Mouse (Mus musculus) G1E (cell line): ENCODE data around the gene 1700029H14Rik. TPM values are rescaled to one million over a fixed set of nuclear protein-coding genes. Genes with fewer than 3 reads are reported as not detected.

ENCODE experiments used
- ATAC-seq: 2 replicates; pipeline ENCODE4 v1.8.0; 2016; ENCODE audit warnings: mild to moderate bottlenecking; ENCODE audit not compliant: insufficient number of reproducible peaks, poor library complexity, low FRiP score, severe bottlenecking; ENCODE audit errors: extremely low read depth
- DNase-seq: peaks from one replicate; pipeline ENCODE4 v3.0.0; 2012; ENCODE audit warnings: low spot score
- H3K27me3 ChIP-seq: 2 replicates; pipeline ENCODE4 v1.6.1; 2012; ENCODE audit warnings: mild to moderate bottlenecking, low read length, inconsistent platforms; ENCODE audit not compliant: insufficient read depth
- H3K36me3 ChIP-seq: replicated peaks from 2 replicates; pipeline ENCODE3; 2012; ENCODE audit warnings: mild to moderate bottlenecking, inconsistent platforms
- H3K4me1 ChIP-seq: 2 replicates; pipeline ENCODE4 v1.6.1; 2012; ENCODE audit warnings: low read depth, low read length, inconsistent platforms, mixed read lengths; ENCODE audit not compliant: insufficient read depth
- H3K4me3 ChIP-seq: 2 replicates; pipeline ENCODE4 v1.5.1; 2012; ENCODE audit warnings: low read depth, mild to moderate bottlenecking, inconsistent platforms, low read length, moderate library complexity, mixed read lengths
- H3K9me3 ChIP-seq: replicated peaks from 2 replicates; pipeline ENCODE4 v1.6.1; 2012; ENCODE audit warnings: inconsistent platforms
- CTCF ChIP-seq: IDR thresholded peaks from 2 replicates; pipeline ENCODE4 v1.5.1; 2012; ENCODE audit warnings: low read depth, low read length, inconsistent platforms, mixed read lengths
- GATA1 ChIP-seq: IDR thresholded peaks from 2 replicates; pipeline ENCODE4 v1.6.1; 2012; ENCODE audit warnings: borderline replicate concordance, low read length, inconsistent platforms, mixed read lengths
- GATA2 ChIP-seq: IDR thresholded peaks from 2 replicates; pipeline ENCODE4 v1.6.1; 2012; ENCODE audit warnings: low read depth, low read length, inconsistent platforms, borderline replicate concordance
- POLR2AphosphoS5 ChIP-seq: IDR thresholded peaks from 2 replicates; pipeline ENCODE4 v1.6.1; 2012; ENCODE audit warnings: low read depth, low read length, inconsistent platforms; ENCODE audit not compliant: insufficient replicate concordance
- TAL1 ChIP-seq: conservative IDR thresholded peaks from 2 replicates; pipeline ENCODE4 v1.6.1; 2012; ENCODE audit warnings: low read depth, low read length, inconsistent platforms, mixed read lengths
- polyA plus RNA-seq: library from polyadenylated mRNA; stranded (reverse); fragments of >175 nt; gene quantifications from 2 replicates; pipeline ENCODE4 v1.2.3, GENCODE M21; 2012
- total RNA-seq, 2 experiments: library from RNA; stranded (forward) in 1 of 2; stranded (reverse) in 1 of 2; fragments of 200-1000 nt in 1 of 2; fragments of >200 nt in 1 of 2; fragmentation: Nextera tagmentation in 1 of 2; gene quantifications; 2 replicates each; pipeline ENCODE4 v1.2.3; 2014 to 2017

The 1700029H14Rik gene
- total and polyA plus RNA-seq, 3 experiments, result 0.05 TPM; not detected in 2

DNA sequence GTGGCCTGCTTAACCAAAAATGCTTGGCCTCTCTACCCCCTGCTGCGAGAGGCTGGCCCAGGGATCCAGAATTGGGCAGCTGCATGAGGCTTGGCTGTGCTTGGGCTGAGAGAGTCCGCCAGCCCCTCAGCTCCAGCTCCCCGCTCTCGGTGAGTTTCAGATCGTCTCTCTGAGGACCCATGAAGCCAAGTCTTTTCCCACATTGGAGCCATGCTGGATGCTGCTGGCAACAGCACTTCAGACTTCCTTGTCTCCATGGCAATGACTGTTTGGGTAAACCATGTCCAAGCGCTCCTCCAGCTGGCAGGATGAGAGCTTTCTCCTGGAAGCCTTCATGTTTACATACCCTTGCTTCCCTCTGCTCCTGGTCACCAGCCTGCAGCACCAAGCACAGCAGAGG is 23.4 kb downstream of the 1700029H14Rik start:
- TF ChIP-seq POLR2AphosphoS5 (no peak), GATA1 (no peak), CTCF (no peak), GATA2 (no peak), TAL1 (no peak)
- H3K4me3 ChIP-seq, result no peak overlapping the region
- H3K9me3 ChIP-seq, result no peaks in the 10 kb centered on the region
- no peak for ATAC-seq
- H3K36me3 ChIP-seq, result no peaks in the 10 kb centered on the region
- H3K4me1 ChIP-seq, result no peaks in the 10 kb centered on the region
- no peaks in the 10 kb centered on the region for H3K27me3 ChIP-seq
- DNase-seq, result no peak

DNA sequence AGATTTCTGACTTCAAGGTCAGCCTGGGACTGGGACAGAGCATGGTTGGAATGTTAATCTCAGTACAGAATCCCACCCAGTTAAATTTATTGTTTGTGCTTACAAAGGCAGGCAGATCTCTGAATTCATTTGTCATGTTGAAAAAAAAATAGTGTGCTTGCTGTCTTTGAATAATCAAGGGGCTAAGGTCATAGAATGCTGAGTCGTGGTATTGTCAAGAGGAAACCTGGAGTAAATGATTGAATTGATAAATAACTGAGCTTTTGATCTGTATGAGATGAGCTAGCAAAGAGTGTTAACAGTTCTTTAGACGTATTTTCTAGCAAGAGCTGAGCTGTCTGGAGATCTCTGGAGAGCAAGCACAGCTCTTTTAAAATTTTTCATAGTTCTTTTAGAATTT is 25.2 kb downstream of the 1700029H14Rik start:
- Histone ChIP-seq H3K36me3 (no peaks in the 10 kb centered on the region), H3K9me3 (no peaks in the 10 kb centered on the region), H3K4me1 (no peaks in the 10 kb centered on the region), H3K27me3 (no peaks in the 10 kb centered on the region), H3K4me3 (no peak overlapping the region)
- no peak for ATAC-seq
- TF ChIP-seq POLR2AphosphoS5 (no peak), TAL1 (no peak), CTCF (no peak), GATA1 (no peak), GATA2 (no peak)
- no peak for DNase-seq

DNA sequence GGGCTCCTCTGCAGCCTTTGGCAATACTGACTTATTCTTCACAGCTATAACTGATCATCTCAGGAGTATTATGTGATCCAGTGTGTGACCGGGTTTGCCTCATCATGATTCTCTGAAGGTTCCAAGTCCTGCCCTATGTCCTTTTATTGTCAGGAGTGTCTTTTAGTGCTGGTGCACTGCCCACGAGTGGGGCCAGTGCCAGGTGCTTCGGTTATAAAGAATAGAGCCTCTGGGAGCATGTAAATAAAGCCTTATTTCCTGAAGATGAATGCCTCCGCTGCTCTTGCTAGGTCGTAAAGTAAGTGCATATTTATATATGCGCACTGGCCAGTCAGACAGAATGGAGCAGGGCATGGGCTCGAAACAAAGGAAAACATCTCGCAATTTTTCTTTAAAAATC is 29.1 kb downstream of the 1700029H14Rik start:
- H3K9me3 ChIP-seq, result no peaks in the 10 kb centered on the region
- no peak for TF ChIP-seq CTCF
- no peak for TF ChIP-seq TAL1
- no peak for TF ChIP-seq GATA1
- no peak for TF ChIP-seq POLR2AphosphoS5
- no peak for TF ChIP-seq GATA2
- DNase-seq (no peak), ATAC-seq (no peak)
- no peaks in the 10 kb centered on the region for H3K4me1 ChIP-seq
- H3K27me3 ChIP-seq, result no peaks in the 10 kb centered on the region
- no peak overlapping the region for H3K4me3 ChIP-seq
- H3K36me3 ChIP-seq, result no peaks in the 10 kb centered on the region

DNA sequence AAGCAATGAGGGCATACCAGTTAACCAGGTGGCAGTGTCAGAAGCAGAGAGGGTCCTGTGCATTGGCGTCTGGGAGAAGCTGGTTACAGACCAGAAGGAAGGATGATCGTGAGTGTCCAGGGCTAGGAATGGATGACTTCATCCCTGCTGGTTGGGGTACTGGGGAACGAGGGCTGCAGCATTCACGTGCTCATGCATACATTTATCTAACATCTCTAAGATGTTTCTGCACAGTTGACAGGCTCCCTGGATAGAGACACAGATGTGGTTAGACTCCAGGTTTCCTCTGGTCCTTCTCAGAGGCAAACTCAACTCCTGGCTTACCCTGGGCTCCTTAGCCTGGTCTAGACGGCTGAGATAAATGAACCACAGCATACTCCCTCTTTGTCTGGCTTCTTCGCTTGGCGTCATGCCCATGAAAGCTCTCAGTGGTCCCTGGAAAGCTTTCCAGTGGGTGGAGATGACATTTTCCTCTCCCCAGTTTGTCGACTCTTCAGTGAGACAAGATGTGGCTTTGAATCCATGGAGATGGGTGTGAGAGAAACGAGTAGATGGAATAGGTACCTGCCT is 30.6 kb downstream of the 1700029H14Rik start:
- DNase-seq, result no peak
- no peak for ATAC-seq
- Histone ChIP-seq H3K27me3 (no peaks in the 10 kb centered on the region), H3K36me3 (no peaks in the 10 kb centered on the region), H3K9me3 (no peaks in the 10 kb centered on the region), H3K4me3 (no peak overlapping the region), H3K4me1 (no peaks in the 10 kb centered on the region)
- TF ChIP-seq POLR2AphosphoS5 (no peak), TAL1 (no peak), GATA1 (no peak), CTCF (no peak), GATA2 (no peak)

DNA sequence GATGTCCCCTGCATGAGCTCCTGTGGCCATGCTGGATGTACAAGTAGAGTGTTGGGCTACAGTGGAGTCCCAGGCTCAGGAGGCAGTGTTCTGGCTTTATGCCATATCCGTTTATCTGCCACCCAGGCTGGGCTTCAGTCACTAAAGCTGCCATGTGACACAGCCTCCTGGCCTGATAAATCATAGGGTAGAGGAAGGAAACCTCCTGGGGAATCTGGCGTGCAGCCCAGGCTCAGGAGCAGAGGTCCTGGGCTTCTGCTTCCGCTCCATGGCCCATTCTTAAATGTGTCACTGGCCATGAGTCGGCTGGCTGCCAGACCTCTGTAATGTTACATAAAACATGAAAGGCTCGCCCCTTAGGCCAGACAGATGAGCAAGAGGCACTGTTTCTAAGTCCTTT is 31.3 kb downstream of the 1700029H14Rik start:
- no peak for ATAC-seq
- no peaks in the 10 kb centered on the region for H3K27me3 ChIP-seq
- no peaks in the 10 kb centered on the region for H3K9me3 ChIP-seq
- no peaks in the 10 kb centered on the region for H3K36me3 ChIP-seq
- DNase-seq, result peak; percentile 32
- no peak overlapping the region for H3K4me3 ChIP-seq
- TF ChIP-seq GATA2 (no peak), TAL1 (no peak), GATA1 (no peak), POLR2AphosphoS5 (no peak), CTCF (no peak)
- H3K4me1 ChIP-seq, result no peaks in the 10 kb centered on the region

DNA sequence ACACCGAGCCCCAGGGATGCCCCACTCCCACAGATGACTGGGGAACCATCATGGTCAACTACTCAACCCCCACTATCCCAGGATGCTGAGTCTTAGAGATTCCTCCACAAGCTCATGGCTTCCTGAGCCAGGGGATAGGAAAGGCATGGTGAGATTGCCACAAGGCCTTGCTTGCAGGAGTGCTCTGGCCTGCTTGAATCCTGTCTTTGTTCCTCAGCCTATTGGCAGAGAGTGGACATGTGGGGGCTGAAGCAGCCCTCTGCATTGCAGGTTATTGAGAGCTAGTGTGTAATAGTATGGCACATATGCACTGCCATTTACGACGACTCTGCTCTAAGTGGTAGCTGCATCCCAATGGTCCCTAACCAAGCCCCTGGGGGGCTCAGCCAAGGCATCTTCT is 31.9 kb downstream of the 1700029H14Rik start:
- no peaks in the 10 kb centered on the region for H3K36me3 ChIP-seq
- no peak overlapping the region for H3K4me3 ChIP-seq
- H3K4me1 ChIP-seq, result no peaks in the 10 kb centered on the region
- H3K27me3 ChIP-seq, result no peaks in the 10 kb centered on the region
- no peak for ATAC-seq
- TF ChIP-seq POLR2AphosphoS5, result no peak
- TF ChIP-seq GATA2, result no peak
- TF ChIP-seq CTCF, result no peak
- TF ChIP-seq TAL1, result no peak
- no peak for TF ChIP-seq GATA1
- no peak for DNase-seq
- no peaks in the 10 kb centered on the region for H3K9me3 ChIP-seq

DNA sequence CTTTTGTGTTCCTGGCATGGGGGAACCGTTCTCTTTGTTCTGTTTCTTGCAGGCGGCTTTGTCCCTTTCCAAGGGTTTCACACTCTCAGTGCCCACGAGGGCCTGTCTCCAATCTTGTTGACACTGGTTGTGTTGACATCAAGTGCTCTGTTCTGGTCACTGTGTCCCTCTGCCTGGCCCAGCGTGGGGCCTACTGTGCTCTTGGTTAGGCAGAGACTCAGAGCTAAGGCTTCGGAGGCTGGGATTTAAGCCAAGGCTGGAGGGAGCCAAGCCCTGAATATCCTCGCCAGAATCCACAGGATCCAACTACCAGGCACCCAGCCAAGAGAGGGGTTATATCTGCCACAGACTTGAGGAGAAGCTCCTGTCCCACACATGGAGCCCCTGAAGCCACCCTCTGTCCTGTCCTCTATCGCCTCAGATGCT is 32.4 kb downstream of the 1700029H14Rik start:
- H3K4me1 ChIP-seq, result no peaks in the 10 kb centered on the region
- DNase-seq (no peak), ATAC-seq (no peak)
- no peaks in the 10 kb centered on the region for H3K36me3 ChIP-seq
- H3K9me3 ChIP-seq, result no peaks in the 10 kb centered on the region
- no peaks in the 10 kb centered on the region for H3K27me3 ChIP-seq
- no peak for TF ChIP-seq GATA1
- TF ChIP-seq CTCF, result no peak
- no peak for TF ChIP-seq GATA2
- TF ChIP-seq POLR2AphosphoS5, result no peak
- no peak for TF ChIP-seq TAL1
- H3K4me3 ChIP-seq, result no peak overlapping the region
